Mouse (Mus musculus): ENCODE data around the gene 1110032A03Rik. TPM values are rescaled to one million over a fixed set of nuclear protein-coding genes. Genes with fewer than 3 reads are reported as not detected.

The 1110032A03Rik gene
- polyA plus RNA-seq, 1 experiment from 2014 or later = 62.7 TPM

DNA sequence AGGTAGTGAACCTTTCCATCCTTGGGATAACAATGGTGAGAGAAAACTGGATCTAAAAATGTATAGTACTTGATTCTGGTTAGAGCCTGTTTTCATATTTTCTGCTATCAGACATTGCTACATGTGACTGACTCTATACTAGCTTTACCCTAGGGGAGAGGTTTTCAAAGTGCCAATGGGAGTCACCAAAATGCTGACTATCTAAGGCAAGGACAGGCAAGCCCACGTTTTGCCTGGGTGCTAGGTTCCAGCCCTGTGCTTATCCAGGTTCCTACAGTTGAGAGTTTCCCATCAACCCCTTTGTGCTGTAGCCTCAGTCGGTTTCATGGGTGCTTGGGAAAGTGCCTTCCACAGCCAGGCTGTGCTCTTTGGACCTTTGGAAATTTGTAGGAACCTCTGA, 36.4 kb upstream of the 1110032A03Rik start:
- Histone ChIP-seq H3K36me3 (replicated peaks; ENCODE audit: control insufficient read depth, insufficient read depth) (peaks cover 78% of the 10 kb centered on the region), H3K9ac (no peak overlapping the region), H3K4me3 (replicated peaks; ENCODE audit: low read length) (no peak overlapping the region), H3K9me3 (ENCODE audit: control insufficient read depth, low read length) (no peaks in the 10 kb centered on the region), H3K4me1 (replicated peaks; ENCODE audit: control insufficient read depth, insufficient read depth, low read length) (no peaks in the 10 kb centered on the region), H3K27me3 (ENCODE audit: control insufficient read depth, insufficient read depth, low read length) (no peaks in the 10 kb centered on the region), H3K4me2 (replicated peaks) (no peak overlapping the region), H3K27ac (no peak overlapping the region)
- no peak for DNase-seq (ENCODE audit: low spot score)
- 90% methylated on average over 2 of the region's 2 CpGs for WGBS
- ATAC-seq (ENCODE audit: low FRiP score) = no peak

DNA sequence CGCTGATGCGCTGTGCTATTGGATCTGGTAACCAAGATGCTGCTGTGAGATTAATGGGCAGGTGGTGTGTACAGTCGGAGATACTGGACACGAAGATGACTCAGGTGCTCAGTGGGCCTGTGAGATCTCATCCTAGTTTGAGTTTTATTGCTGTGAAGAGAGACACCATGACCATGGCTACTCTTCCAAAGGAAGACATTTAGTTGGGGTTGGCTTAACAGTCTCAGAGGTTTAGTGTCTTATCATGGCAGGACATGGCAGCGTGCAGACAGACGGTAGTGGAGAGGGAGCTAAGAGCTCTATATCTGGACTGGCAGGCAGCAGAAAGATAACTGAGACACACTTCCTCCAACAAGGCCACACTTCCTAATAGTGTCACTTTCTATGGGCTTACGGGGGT, 35.9 kb upstream of the 1110032A03Rik start:
- ATAC-seq (ENCODE audit: low FRiP score) (no peak), DNase-seq (ENCODE audit: low spot score) (no peak)
- H3K36me3 ChIP-seq (replicated peaks; ENCODE audit: control insufficient read depth, insufficient read depth) = peaks cover 78% of the 10 kb centered on the region
- H3K27me3 ChIP-seq (ENCODE audit: control insufficient read depth, insufficient read depth, low read length) = no peaks in the 10 kb centered on the region
- H3K4me3 ChIP-seq (replicated peaks; ENCODE audit: low read length) = no peak overlapping the region
- H3K4me1 ChIP-seq (replicated peaks; ENCODE audit: control insufficient read depth, insufficient read depth, low read length) = no peaks in the 10 kb centered on the region
- H3K9ac ChIP-seq = no peak overlapping the region
- no peaks in the 10 kb centered on the region for H3K9me3 ChIP-seq (ENCODE audit: control insufficient read depth, low read length)
- no peak overlapping the region for H3K27ac ChIP-seq
- 98% methylated on average over 7 of the region's 7 CpGs for WGBS
- no peak overlapping the region for H3K4me2 ChIP-seq (replicated peaks)

DNA sequence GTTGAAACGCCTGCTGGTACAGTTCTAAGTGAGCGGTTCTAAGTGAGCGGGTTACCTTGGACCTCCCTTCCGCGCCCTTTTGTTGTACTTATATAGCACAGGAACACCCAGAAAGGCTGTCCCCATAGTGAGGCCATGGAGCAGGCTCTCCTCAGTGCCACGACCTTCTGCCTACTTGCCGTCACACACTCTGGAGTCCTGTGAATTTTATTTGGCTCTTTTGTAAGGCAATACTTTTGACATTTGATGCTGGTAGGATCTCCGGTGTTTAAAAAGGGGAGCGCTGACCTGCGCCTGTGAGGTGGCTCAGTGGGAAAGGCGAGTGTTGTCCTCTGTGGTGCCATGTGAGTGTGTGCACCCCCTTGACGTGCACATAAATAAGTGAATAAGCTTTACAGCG, 33.8 kb upstream of the 1110032A03Rik start:
- no peak overlapping the region for H3K4me2 ChIP-seq (replicated peaks)
- H3K27me3 ChIP-seq (ENCODE audit: control insufficient read depth, insufficient read depth, low read length) = no peaks in the 10 kb centered on the region
- no peak overlapping the region for H3K4me3 ChIP-seq (replicated peaks; ENCODE audit: low read length)
- DNase-seq (ENCODE audit: low spot score) (no peak), ATAC-seq (ENCODE audit: low FRiP score) (no peak)
- no peak overlapping the region for H3K27ac ChIP-seq
- WGBS = 92% methylated on average over 13 of the region's 13 CpGs
- no peaks in the 10 kb centered on the region for H3K4me1 ChIP-seq (replicated peaks; ENCODE audit: control insufficient read depth, insufficient read depth, low read length)
- H3K9ac ChIP-seq = no peak overlapping the region
- H3K9me3 ChIP-seq (ENCODE audit: control insufficient read depth, low read length) = no peaks in the 10 kb centered on the region
- H3K36me3 ChIP-seq (replicated peaks; ENCODE audit: control insufficient read depth, insufficient read depth) = peaks cover 91% of the 10 kb centered on the region

DNA sequence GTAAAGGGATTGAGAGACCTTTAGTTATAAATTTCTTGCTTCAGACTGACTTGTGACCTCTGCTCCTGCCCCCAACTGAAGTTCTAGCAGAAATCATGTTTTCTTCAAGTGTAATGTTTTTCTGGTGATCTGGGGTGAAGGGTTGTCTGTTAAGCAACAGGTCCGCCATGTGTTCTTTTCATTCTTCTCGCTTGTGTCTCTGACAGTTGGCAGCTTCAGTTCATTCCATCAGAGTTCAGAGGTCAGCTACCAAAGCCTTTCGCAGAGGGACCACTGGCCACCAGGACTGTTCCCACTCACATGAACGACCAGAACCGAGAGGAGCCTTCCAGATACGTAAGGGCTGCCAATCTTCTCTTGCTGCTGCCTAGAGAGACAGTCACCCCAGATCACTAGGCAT, 33.2 kb upstream of the 1110032A03Rik start:
- peaks cover 91% of the 10 kb centered on the region for H3K36me3 ChIP-seq (replicated peaks; ENCODE audit: control insufficient read depth, insufficient read depth)
- DNase-seq (ENCODE audit: low spot score) = no peak
- no peaks in the 10 kb centered on the region for H3K4me1 ChIP-seq (replicated peaks; ENCODE audit: control insufficient read depth, insufficient read depth, low read length)
- no peak overlapping the region for H3K27ac ChIP-seq
- H3K9me3 ChIP-seq (ENCODE audit: control insufficient read depth, low read length) = no peaks in the 10 kb centered on the region
- no peak overlapping the region for H3K4me2 ChIP-seq (replicated peaks)
- no peak overlapping the region for H3K9ac ChIP-seq
- H3K27me3 ChIP-seq (ENCODE audit: control insufficient read depth, insufficient read depth, low read length) = no peaks in the 10 kb centered on the region
- no peak overlapping the region for H3K4me3 ChIP-seq (replicated peaks; ENCODE audit: low read length)
- ATAC-seq (ENCODE audit: low FRiP score) = no peak
- 68% methylated on average over 6 of the region's 6 CpGs for WGBS

DNA sequence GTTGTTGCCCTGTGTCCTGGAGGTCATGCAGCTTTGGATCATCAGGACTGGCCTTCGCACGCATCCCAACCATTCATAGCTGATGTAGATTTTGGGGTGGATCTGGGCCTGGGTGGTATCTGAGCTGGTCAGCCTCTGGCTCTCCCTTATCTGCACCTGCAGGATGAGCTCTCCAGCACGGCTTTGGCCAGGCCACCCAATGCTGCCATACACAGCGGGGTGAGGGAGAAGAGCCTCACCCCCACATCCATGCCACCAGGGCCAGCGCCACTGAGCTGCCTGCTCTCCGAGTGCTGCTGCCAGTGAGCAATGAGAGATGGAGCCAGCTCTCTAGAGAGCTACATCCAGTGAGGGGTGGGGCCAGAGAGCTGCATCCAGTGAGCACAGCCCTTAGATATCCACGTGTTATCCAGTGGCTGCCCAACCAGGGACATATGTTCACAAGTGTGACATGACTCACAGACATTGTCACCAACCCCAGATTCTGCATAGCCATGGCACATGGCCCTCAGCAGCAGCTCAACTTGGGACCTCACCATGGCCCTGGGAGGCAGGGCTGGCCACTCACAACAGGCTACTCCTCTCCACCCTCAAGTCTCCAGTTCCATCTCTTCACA, 27.8 kb upstream of the 1110032A03Rik start:
- peaks cover 92% of the 10 kb centered on the region for H3K36me3 ChIP-seq (replicated peaks; ENCODE audit: control insufficient read depth, insufficient read depth)
- no peaks in the 10 kb centered on the region for H3K9me3 ChIP-seq (ENCODE audit: control insufficient read depth, low read length)

DNA sequence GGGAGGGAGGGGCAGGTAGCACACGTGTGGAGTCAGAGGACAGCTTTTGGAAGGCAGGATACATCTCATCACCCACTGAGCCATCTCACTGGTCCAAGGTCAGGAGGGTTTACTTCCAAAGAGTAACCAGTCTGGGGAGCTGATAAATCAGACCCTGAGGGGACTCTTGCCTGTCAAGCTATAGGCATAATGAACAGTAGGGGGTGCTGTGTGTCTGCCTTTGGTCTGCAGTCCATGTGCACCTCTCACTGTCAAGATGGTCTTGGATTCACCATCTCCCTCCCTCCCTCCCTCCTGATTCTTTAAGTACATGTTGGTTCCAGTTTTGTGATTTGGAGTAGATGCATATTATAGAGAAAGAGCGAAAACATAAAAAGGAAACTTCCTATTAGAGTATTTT, 25.7 kb upstream of the 1110032A03Rik start:
- H3K9me3 ChIP-seq (ENCODE audit: control insufficient read depth, low read length) = no peaks in the 10 kb centered on the region
- H3K4me1 ChIP-seq (replicated peaks; ENCODE audit: control insufficient read depth, insufficient read depth, low read length) = no peaks in the 10 kb centered on the region
- no peak overlapping the region for H3K4me3 ChIP-seq (replicated peaks; ENCODE audit: low read length)
- peaks cover 91% of the 10 kb centered on the region for H3K36me3 ChIP-seq (replicated peaks; ENCODE audit: control insufficient read depth, insufficient read depth)
- DNase-seq (ENCODE audit: low spot score) (peak; percentile 31), ATAC-seq (ENCODE audit: low FRiP score) (no peak)
- WGBS = 73% methylated on average over 2 of the region's 2 CpGs
- no peak overlapping the region for H3K9ac ChIP-seq
- H3K27ac ChIP-seq = no peak overlapping the region
- no peak overlapping the region for H3K4me2 ChIP-seq (replicated peaks)
- no peaks in the 10 kb centered on the region for H3K27me3 ChIP-seq (ENCODE audit: control insufficient read depth, insufficient read depth, low read length)

More for the DNA sequence above, 27.8 kb upstream of the 1110032A03Rik start:
- no peak for ATAC-seq (ENCODE audit: low FRiP score)
- Histone ChIP-seq H3K4me3 (replicated peaks; ENCODE audit: low read length) (no peak overlapping the region), H3K9ac (no peak overlapping the region), H3K27ac (no peak overlapping the region), H3K4me2 (replicated peaks) (no peak overlapping the region), H3K27me3 (ENCODE audit: control insufficient read depth, insufficient read depth, low read length) (no peaks in the 10 kb centered on the region), H3K4me1 (replicated peaks; ENCODE audit: control insufficient read depth, insufficient read depth, low read length) (no peaks in the 10 kb centered on the region)
- 87% methylated on average over 7 of the region's 7 CpGs for WGBS
- DNase-seq (ENCODE audit: low spot score) = no peak

DNA sequence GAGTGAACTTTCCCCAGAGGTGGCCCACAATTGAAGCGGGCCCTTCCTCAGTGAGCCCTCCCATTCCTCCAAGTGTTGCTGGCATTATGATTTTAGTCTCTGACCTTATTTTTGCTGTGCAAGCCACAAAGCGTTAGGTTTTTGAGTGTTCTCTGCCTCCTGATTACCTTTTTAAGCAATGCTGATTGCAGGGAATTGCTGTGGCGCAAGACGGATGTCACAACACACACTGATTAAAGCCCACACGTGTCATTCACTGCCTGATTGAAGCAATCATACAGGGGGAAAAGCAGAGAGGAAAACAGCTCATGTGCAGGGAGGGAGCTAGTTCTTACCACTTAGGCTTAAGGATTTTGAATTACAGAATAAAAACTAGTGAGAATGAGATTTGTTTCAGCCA, 23.0 kb upstream of the 1110032A03Rik start:
- H3K9me3 ChIP-seq (ENCODE audit: control insufficient read depth, low read length) = no peaks in the 10 kb centered on the region
- H3K4me2 ChIP-seq (replicated peaks) = no peak overlapping the region
- no peaks in the 10 kb centered on the region for H3K27me3 ChIP-seq (ENCODE audit: control insufficient read depth, insufficient read depth, low read length)
- H3K9ac ChIP-seq = no peak overlapping the region
- H3K36me3 ChIP-seq (replicated peaks; ENCODE audit: control insufficient read depth, insufficient read depth) = peaks cover 89% of the 10 kb centered on the region
- no peaks in the 10 kb centered on the region for H3K4me1 ChIP-seq (replicated peaks; ENCODE audit: control insufficient read depth, insufficient read depth, low read length)
- 90% methylated on average over 5 of the region's 5 CpGs for WGBS
- H3K27ac ChIP-seq = no peak overlapping the region
- no peak overlapping the region for H3K4me3 ChIP-seq (replicated peaks; ENCODE audit: low read length)
- DNase-seq (ENCODE audit: low spot score) (no peak), ATAC-seq (ENCODE audit: low FRiP score) (no peak)

DNA sequence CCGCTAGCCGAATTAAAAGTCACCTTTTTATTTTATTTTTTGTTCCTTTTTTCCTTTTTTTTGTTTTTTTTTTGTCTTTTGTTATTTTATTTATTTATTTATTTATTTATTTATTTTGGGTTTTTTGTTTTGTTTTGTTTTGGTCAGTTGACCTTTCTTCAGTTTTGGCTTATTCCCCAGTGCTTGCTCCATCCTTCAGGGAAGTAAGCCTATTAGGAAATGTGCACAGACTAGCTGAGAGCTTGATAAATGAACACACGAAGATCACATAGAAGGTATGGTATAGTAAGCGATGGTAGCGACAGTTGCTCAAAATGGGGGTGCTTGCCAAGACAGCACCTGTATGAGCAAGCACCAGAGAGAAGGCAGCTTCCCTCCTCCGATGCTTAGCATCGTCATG, 22.3 kb upstream of the 1110032A03Rik start:
- DNase-seq (ENCODE audit: low spot score) (no peak), ATAC-seq (ENCODE audit: low FRiP score) (no peak)
- peaks cover 88% of the 10 kb centered on the region for H3K36me3 ChIP-seq (replicated peaks; ENCODE audit: control insufficient read depth, insufficient read depth)
- no peaks in the 10 kb centered on the region for H3K9me3 ChIP-seq (ENCODE audit: control insufficient read depth, low read length)
- 97% methylated on average over 7 of the region's 7 CpGs for WGBS
- H3K4me3 ChIP-seq (replicated peaks; ENCODE audit: low read length) = no peak overlapping the region
- no peaks in the 10 kb centered on the region for H3K4me1 ChIP-seq (replicated peaks; ENCODE audit: control insufficient read depth, insufficient read depth, low read length)
- no peak overlapping the region for H3K9ac ChIP-seq
- no peak overlapping the region for H3K4me2 ChIP-seq (replicated peaks)
- H3K27me3 ChIP-seq (ENCODE audit: control insufficient read depth, insufficient read depth, low read length) = no peaks in the 10 kb centered on the region
- no peak overlapping the region for H3K27ac ChIP-seq

DNA sequence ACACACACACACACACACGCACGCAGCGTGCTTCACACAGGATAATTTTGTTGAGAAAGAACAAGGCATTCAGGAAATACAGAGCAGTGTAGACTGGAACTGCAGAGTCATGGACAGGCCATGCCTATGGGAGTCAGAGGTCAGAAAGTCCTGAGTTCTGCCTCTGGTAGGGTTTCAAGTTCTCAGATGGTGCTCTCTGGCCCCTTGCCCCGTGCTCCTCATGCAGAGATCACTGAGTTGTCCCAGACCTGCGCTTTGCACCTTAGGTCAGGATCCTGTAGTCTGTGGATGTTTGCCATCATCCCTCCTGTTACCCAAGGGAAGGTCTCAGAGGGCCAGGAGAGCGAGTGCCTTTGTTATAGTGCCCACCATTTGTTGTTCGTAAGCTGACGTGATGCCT, 21.5 kb upstream of the 1110032A03Rik start:
- no peak overlapping the region for H3K9ac ChIP-seq
- H3K4me3 ChIP-seq (replicated peaks; ENCODE audit: low read length) = no peak overlapping the region
- H3K4me1 ChIP-seq (replicated peaks; ENCODE audit: control insufficient read depth, insufficient read depth, low read length) = no peaks in the 10 kb centered on the region
- H3K36me3 ChIP-seq (replicated peaks; ENCODE audit: control insufficient read depth, insufficient read depth) = peaks cover 88% of the 10 kb centered on the region
- H3K9me3 ChIP-seq (ENCODE audit: control insufficient read depth, low read length) = no peaks in the 10 kb centered on the region
- no peak overlapping the region for H3K27ac ChIP-seq
- DNase-seq (ENCODE audit: low spot score) = no peak
- no peaks in the 10 kb centered on the region for H3K27me3 ChIP-seq (ENCODE audit: control insufficient read depth, insufficient read depth, low read length)
- no peak overlapping the region for H3K4me2 ChIP-seq (replicated peaks)
- 92% methylated on average over 8 of the region's 8 CpGs for WGBS
- no peak for ATAC-seq (ENCODE audit: low FRiP score)

DNA sequence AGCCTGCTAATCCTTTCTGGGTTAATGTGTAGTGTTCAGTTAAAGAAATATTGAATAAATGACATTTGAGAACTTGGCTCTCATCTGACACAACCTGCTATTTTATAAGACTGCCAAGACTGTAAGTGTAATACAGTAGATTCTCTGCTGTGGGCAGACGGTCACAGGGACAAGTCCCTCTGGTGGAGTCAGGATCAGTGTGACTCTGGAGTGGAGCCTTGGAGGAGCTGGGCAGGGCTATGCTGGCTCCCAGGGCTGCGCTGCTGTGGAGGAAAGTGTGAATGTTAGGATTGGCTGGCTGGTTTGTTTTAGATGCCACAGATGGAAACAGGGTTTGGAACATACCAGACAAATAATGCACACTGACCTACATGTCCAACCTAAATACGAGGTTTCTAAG, 19.9 kb upstream of the 1110032A03Rik start:
- 94% methylated on average over 3 of the region's 3 CpGs for WGBS
- no peak overlapping the region for H3K4me3 ChIP-seq (replicated peaks; ENCODE audit: low read length)
- DNase-seq (ENCODE audit: low spot score) (no peak), ATAC-seq (ENCODE audit: low FRiP score) (no peak)
- H3K9me3 ChIP-seq (ENCODE audit: control insufficient read depth, low read length) = no peaks in the 10 kb centered on the region
- H3K9ac ChIP-seq = no peak overlapping the region
- no peaks in the 10 kb centered on the region for H3K4me1 ChIP-seq (replicated peaks; ENCODE audit: control insufficient read depth, insufficient read depth, low read length)
- no peak overlapping the region for H3K4me2 ChIP-seq (replicated peaks)
- peaks cover 87% of the 10 kb centered on the region for H3K36me3 ChIP-seq (replicated peaks; ENCODE audit: control insufficient read depth, insufficient read depth)
- no peaks in the 10 kb centered on the region for H3K27me3 ChIP-seq (ENCODE audit: control insufficient read depth, insufficient read depth, low read length)
- no peak overlapping the region for H3K27ac ChIP-seq
